Mouse (Mus musculus) liver, embryonic 14.5 days (tissue): Measurements from ENCODE around the gene Gm20767. TPM values are rescaled to one million over a fixed set of nuclear protein-coding genes. Genes with fewer than 3 reads are reported as not detected.
"Not testable (repeated sequence)": the region's sequence is repeated elsewhere in the genome, so short reads cannot be mapped to it uniquely, and the experiment has no call there.

Source experiments
- ATAC-seq: fragments of 200-750 bp; cut with Nextera tagmentation; 2 replicates; pipeline ENCODE4 v1.8.0; 2017; ENCODE audit warnings: moderate number of reproducible peaks, mild to moderate bottlenecking, moderate library complexity; ENCODE audit not compliant: insufficient read depth
- DNase-seq, 3 experiments: peaks; one replicate each; pipeline ENCODE4 v3.0.0-alpha.2; 2012 to 2013; ENCODE audit warnings: low read depth in 3 of 3, low spot score in 3 of 3
- H3K27ac ChIP-seq: fragments of 300-500 bp; sonication (generic); 2 replicates; pipeline ENCODE4 v1.5.1; 2014; ENCODE audit warnings: moderate library complexity, mild to moderate bottlenecking, control low read depth, inconsistent platforms
- H3K27me3 ChIP-seq: fragments of 300-500 bp; sonication (generic); 2 replicates; pipeline ENCODE4 v1.6.1; 2014; ENCODE audit warnings: mild to moderate bottlenecking, low read length, moderate library complexity; ENCODE audit not compliant: control insufficient read depth, insufficient read depth
- H3K36me3 ChIP-seq: fragments of 300-500 bp; sonication (generic); replicated peaks from 2 replicates; pipeline ENCODE4 v1.6.1; 2014; ENCODE audit warnings: low read depth; ENCODE audit not compliant: control insufficient read depth, insufficient read depth
- H3K4me1 ChIP-seq, 2 experiments: fragments of 200-500 bp in 1 of 2; fragments of 300-500 bp in 1 of 2; sonication (generic) in 1 of 2; replicated peaks; 2 replicates each; pipeline ENCODE4 v1.6.1; 2012 to 2014; ENCODE audit warnings: antibody characterized with exemption in 1 of 2, inconsistent platforms in 1 of 2, low read length in 1 of 2; ENCODE audit not compliant: control insufficient read depth in 2 of 2, insufficient read depth in 2 of 2
- H3K4me2 ChIP-seq: fragments of 300-500 bp; sonication (generic); 2 replicates; pipeline ENCODE4 v1.6.1; 2014; ENCODE audit warnings: low read depth, mild to moderate bottlenecking, control low read depth, moderate library complexity
- H3K4me3 ChIP-seq, 2 experiments: fragments of 200-500 bp in 1 of 2; fragments of 300-500 bp in 1 of 2; sonication (generic) in 1 of 2; 2 replicates each; pipeline ENCODE4 v1.5.1; 2012 to 2014; ENCODE audit warnings: low read depth in 2 of 2, low read length in 2 of 2, mild to moderate bottlenecking in 2 of 2, control low read depth in 1 of 2, inconsistent platforms in 1 of 2, moderate library complexity in 1 of 2; ENCODE audit not compliant: insufficient read depth in 1 of 2
- H3K9ac ChIP-seq: fragments of 300-500 bp; sonication (generic); replicated peaks from 2 replicates; pipeline ENCODE4 v1.6.1; 2014; ENCODE audit warnings: mild to moderate bottlenecking, control low read depth, moderate library complexity
- H3K9me3 ChIP-seq: fragments of 300-500 bp; sonication (generic); 2 replicates; pipeline ENCODE4 v1.6.1; 2016; ENCODE audit warnings: low read length, mixed read lengths; ENCODE audit not compliant: control insufficient read depth
- WGBS: fragments of 180-500 bp; shearing (Covaris S2); extraction: QIAGEN DNeasy Blood & Tissue Kit; methylation state at CpG from one replicate; pipeline ENCODE4 v1.1.7; 2014; ENCODE audit not compliant: insufficient replicate concordance; 5-methylcytosine and 5-hydroxymethylcytosine counted together
- polyA plus RNA-seq, 2 experiments: library from polyadenylated mRNA; depleted of rRNA in 1 of 2; stranded (reverse) in 1 of 2; unstranded in 1 of 2; fragments of >200 nt; fragmentation: Nextera tagmentation in 1 of 2; extraction: Ambion mirVana in 1 of 2; gene quantifications; 2 replicates each; pipeline versions ENCODE4 v1.2.1 to v1.2.3; 2012 to 2014

Gene Gm20767
- not detected in 2 replicates for polyA plus RNA-seq (2012; rRNA removed)
- not detected in 2 replicates for polyA plus RNA-seq (2014; fragmentation: Nextera tagmentation; extraction: Ambion mirVana)

DNA sequence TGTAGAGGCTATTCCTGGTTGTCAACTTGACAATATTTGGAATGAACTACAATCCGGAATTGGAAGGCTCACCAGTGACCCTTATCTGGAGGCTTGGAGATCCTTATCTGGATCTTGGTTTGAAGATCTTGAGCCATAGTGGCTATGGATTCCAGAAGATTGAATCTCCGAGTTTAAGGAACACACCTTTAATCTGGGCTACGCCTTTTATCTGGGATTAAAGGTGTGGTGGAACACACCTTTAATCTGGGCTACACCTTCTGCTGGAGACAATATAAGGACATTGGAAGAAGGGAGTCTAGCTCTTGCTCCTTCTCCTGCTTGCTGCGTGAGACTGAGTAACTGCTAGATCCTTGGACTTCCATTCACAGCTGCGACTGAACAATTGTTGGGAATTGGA lies at the start of gene Gm20767:
Gene Gm20767, plus strand, starts transcription at position 301 of the 400 bp plus-strand sequence.
- H3K27ac ChIP-seq, H3K4me2 ChIP-seq, H3K27me3 ChIP-seq, H3K9me3 ChIP-seq, H3K4me1 ChIP-seq, H3K9ac ChIP-seq, H3K4me3 ChIP-seq, ATAC-seq, H3K36me3 ChIP-seq, DNase-seq: not testable (repeated sequence)
- WGBS = 80% methylated on average over 1 of the region's 5 CpGs

- not testable (repeated sequence) for ATAC-seq, H3K27me3 ChIP-seq, H3K4me2 ChIP-seq, H3K4me3 ChIP-seq, DNase-seq, H3K9me3 ChIP-seq, H3K36me3 ChIP-seq, H3K9ac ChIP-seq, H3K27ac ChIP-seq, H3K4me1 ChIP-seq
- WGBS = no CpG with 5 or more reads among the region's 13 CpGs
Measured at GRCm38 (mm10) chr13:120092950-120093349, 47.1 kb upstream of the Gm20767 start.

GRCm38 (mm10) chr13:120096241-120096937 lies 43.7 kb upstream of the Gm20767 start:
- not testable (repeated sequence) for H3K27ac ChIP-seq, H3K36me3 ChIP-seq, H3K27me3 ChIP-seq, H3K4me3 ChIP-seq, DNase-seq, ATAC-seq, H3K4me2 ChIP-seq, H3K9me3 ChIP-seq, H3K4me1 ChIP-seq, H3K9ac ChIP-seq
- WGBS = under 1% methylated on average over 24 of the region's 38 CpGs

DNA sequence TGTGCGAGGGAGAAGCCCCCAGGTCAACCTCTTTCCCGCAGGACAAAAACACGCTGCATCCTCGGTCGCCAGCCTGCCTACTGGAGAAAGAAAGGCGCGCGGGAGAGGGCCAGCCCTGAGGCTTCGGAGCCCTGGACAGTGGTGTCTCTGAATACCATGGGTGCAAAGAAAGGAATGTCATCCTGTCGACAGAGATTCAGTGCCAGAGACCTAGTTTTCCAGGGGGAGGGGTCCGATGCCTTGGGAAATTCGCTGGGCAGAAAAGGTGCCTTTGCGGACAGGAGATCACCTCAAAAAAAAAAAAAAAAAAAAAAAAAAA lies 43.1 kb upstream of the Gm20767 start:
- not testable (repeated sequence) for H3K9me3 ChIP-seq, ATAC-seq, DNase-seq, H3K36me3 ChIP-seq, H3K27ac ChIP-seq, H3K9ac ChIP-seq, H3K4me3 ChIP-seq, H3K4me2 ChIP-seq, H3K4me1 ChIP-seq, H3K27me3 ChIP-seq
- 0% methylated on average over 5 of the region's 13 CpGs for WGBS

GRCm38 (mm10) chr13:120099327-120099726 lies 40.7 kb upstream of the Gm20767 start:
- ATAC-seq, H3K27me3 ChIP-seq, H3K4me2 ChIP-seq, H3K4me1 ChIP-seq, DNase-seq, H3K9ac ChIP-seq, H3K27ac ChIP-seq, H3K4me3 ChIP-seq, H3K9me3 ChIP-seq, H3K36me3 ChIP-seq: not testable (repeated sequence)
- no CpG with 5 or more reads among the region's 5 CpGs for WGBS

- H3K27me3 ChIP-seq, ATAC-seq, DNase-seq, H3K36me3 ChIP-seq, H3K9me3 ChIP-seq, H3K4me1 ChIP-seq, H3K4me3 ChIP-seq, H3K27ac ChIP-seq, H3K4me2 ChIP-seq, H3K9ac ChIP-seq: not testable (repeated sequence)
- WGBS = no CpG with 5 or more reads among the region's 5 CpGs
Measured at GRCm38 (mm10) chr13:120106504-120106903, 33.5 kb upstream of the Gm20767 start.

DNA sequence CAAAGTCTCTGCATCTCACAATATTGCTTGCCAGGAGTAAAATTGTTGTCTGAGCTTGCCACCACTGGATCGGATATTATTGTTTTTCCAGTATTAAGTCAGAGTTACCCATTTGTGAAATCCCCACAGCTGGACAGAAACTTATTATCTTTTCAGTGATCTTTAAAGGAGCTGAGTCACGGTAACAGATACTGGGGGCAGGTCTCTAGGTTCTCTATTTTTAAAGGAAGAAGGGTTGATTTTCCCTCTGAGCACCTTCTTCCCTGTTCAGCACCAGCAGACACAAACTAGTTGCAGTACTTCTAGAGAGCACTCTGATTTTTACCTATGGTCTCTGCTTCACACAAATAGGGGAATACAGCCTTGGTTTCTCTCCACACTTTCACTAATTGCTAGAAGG lies 33.0 kb upstream of the Gm20767 start:
- not testable (repeated sequence) for ATAC-seq, H3K9ac ChIP-seq, H3K36me3 ChIP-seq, H3K4me1 ChIP-seq, DNase-seq, H3K9me3 ChIP-seq, H3K27ac ChIP-seq, H3K4me2 ChIP-seq, H3K4me3 ChIP-seq, H3K27me3 ChIP-seq
- 32% methylated on average over 2 of the region's 2 CpGs for WGBS

GRCm38 (mm10) chr13:120142348-120142747 lies 2.3 kb downstream of the Gm20767 start:
- H3K9me3 ChIP-seq, H3K27me3 ChIP-seq, H3K4me1 ChIP-seq, H3K4me2 ChIP-seq, H3K27ac ChIP-seq, H3K4me3 ChIP-seq, H3K36me3 ChIP-seq, ATAC-seq, H3K9ac ChIP-seq, DNase-seq: not testable (repeated sequence)
- 56% methylated on average over 2 of the region's 3 CpGs for WGBS
